Mouse (Mus musculus) bone marrow, adult 2 months (tissue): ENCODE data around the gene Magi2.

Experiments
- CTCF ChIP-seq: fragments of 200-500 bp; IDR thresholded peaks from 2 replicates; pipeline ENCODE4 v1.5.1; 2011; ENCODE audit warnings: low read length, control low read depth; ENCODE audit not compliant: control insufficient read depth, insufficient read depth
- POLR2A ChIP-seq: fragments of 200-500 bp; IDR thresholded peaks from 2 replicates; pipeline ENCODE4 v1.6.1; 2011; ENCODE audit warnings: low read depth, mild to moderate bottlenecking, control low read depth, low read length, borderline replicate concordance; ENCODE audit not compliant: control insufficient read depth

DNA sequence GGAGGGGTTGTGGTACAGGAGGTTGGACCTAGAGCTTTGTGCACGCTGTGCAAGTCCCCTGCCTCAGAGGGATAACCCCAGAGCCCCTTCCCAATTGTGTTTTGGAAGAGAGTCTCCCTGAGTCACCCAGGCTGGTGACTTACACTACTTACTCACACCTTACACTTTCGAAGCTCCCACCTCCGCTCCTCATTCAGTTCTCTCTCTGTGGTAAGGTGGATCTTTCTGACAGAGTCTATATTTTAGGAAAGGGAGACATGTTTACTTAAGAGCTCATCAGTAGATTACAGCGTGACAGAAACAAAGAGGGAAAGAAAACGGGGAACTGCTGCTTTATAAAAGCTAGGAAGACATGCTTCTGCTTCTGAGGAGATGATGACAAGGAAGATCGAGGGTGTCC, 1457.3 kb downstream of the Magi2 start:
- TF ChIP-seq CTCF (no peak), POLR2A (no peak)
